Mouse (Mus musculus) CD4-positive helper T cell, adult 2 months (primary cell): ENCODE results near the gene Panx3.

ENCODE experiments used
- DNase-seq: peaks from one replicate; pipeline ENCODE4 v3.0.0-alpha.2; 2012; ENCODE audit warnings: low read depth, missing footprints, low spot score

Panx3 gene

GRCm38 (mm10) chr9:37634269-37634668 lies 34.8 kb downstream of the Panx3 start:
- DNase-seq: no peak

DNA sequence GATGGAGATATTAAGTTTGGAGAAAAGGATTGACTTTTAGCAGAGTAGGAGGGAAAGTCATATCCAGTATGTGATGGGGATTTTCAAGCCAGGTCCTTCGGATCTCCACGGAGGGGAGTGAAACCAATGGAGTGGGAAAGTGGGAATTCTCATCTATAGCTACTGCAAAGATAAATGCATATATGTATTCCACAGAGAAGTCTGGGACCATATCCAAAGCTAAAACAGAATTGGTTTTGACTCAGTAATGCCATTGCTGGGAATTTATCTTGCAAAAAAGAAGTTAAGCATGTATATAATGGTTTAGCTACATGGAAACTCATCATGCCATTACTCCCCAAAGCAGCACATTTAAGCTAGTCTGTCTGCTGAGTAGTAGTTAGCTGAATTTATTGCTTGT lies 36.7 kb downstream of the Panx3 start:
- no peak for DNase-seq

DNA sequence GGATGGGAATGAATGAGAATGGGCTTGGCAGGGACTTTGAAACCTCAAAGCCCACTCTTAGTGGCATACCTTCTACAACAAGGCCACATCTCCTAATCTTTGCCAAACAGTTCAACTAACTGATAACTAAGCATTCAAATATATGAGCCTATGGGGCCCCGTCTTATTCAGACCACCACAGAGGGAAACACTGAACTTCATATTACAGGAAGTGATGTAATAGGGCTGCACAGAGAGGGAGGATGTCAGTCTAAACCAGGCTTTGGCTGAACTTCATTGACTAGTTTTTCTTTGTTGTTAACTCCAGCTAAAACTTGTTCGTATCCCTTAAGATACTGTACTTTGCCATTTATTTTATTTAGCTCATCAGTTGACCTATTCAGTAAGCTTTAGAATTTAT lies 39.1 kb downstream of the Panx3 start:
- DNase-seq: no peak

DNA sequence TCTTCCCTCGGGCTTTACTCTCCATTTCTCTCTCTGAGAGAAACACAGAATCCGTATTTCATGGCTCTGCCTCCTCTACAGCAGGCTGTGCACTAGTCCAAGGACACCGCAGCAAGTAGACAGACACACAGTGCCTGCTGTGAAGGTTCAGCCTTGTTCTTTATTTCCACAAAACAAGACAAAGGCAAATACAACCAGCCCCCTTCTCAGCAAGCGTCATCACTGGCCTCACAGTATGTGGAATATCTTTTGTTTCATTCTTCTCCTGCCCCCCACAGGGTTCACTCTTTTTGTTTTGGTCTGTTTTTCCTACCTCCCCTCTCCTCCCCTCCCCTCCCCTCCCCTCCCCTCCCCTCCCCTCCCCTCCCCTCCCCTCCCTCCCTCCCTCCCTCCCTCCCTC lies 40.5 kb downstream of the Panx3 start:
- DNase-seq: no peak

DNA sequence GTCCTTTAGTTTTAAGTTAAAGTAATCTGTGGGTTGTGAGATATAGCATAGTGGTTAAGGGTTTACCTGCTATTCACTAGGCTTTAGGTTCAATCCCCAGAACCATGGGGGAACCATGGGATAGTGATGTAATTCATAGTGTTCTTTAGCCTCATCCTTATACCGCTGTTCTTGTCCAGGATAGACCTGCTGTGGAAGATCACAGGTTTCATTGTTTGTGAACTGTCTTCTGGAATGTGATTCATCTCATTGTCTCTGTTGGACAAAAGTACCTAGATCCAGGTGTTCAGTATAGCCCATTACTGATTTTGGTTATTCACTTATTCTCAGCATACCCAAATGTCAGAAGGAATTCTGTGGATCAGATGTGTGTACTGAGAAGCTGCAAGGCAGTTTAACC lies 41.8 kb downstream of the Panx3 start:
- no peak for DNase-seq

- no peak for DNase-seq
Observed at GRCm38 (mm10) chr9:37626103-37626567, 42.9 kb downstream of the Panx3 start.

DNA sequence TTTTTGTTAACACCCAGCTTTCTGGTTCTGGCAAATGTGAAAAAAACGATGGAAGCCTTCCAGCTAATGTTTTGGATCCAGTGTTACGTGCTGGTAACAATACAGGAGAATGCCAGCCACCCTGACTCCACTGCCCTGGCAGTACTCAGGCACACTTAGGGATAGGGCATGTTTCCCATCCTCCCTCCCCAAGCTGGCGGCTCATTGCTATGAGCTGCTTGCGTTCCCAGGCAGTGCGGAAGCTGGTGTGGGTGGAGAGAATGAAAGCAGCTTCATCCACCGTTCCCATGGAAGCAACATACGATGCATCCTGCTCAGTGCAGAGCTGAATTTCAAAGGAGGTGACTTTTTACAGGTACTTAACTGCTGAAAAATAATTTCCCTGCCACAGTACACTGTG lies 43.4 kb downstream of the Panx3 start:
- no peak for DNase-seq

DNA sequence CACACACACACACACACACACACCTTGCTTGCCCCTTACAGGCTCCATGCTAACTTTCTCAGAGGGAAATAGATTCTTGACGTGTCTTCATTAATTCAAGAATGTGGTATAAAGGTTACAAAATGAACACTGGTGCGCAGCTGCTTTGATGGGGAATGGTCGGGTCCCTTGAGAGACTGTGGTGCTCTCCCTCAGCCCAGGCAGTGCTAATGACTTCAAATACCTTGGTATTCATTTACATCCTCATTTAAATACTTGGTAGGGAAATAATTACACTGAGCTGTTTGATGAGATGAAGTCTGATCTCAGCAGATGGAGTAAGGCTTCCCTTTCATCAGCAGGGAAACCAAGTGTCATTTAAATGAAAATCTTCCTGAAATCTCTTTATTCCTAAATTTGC lies 43.9 kb downstream of the Panx3 start:
- no peak for DNase-seq

DNA sequence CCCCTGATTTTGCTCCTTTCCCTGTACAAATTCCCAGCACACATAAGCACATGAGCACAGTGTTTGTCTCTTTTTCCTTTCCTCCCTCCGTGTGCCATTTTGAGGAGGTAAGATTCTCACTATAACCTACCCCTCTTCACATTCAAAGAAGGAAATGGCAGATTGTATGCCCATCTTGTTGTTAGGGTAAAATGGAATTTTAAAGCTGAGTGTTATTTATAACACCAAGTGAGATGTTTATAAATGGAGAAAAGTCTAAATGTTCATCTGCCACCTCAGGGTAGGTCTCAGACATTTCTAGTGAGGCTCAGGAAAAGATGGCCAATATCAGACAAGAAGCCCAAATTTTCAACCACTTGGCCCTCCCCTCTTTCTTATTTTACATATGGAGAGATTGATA lies 44.5 kb downstream of the Panx3 start:
- no peak for DNase-seq

- DNase-seq: no peak
Observed at GRCm38 (mm10) chr9:37623981-37624380, 45.1 kb downstream of the Panx3 start.

DNA sequence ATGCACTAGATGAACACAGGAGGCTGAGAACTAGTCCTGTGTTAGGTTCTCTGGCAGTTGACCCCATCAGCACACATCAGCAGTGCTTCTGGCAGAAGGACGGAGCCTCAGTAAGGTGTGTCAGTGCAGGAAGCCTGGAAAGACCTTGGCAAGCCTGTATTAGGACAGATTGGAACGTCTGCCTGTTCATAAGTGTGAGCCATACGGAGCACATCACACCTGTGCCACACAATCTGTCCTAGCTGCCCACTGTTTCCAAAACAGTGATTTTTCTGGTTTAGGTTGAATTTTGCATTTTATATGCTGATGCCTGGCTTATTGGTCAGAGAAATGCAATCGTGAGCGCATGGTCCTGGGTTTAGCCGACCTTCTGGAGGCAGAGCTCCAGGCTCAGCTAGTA lies 47.7 kb downstream of the Panx3 start:
- no peak for DNase-seq

- DNase-seq: peak; percentile 52
Observed at GRCm38 (mm10) chr9:37616770-37617169, 52.3 kb downstream of the Panx3 start.

DNA sequence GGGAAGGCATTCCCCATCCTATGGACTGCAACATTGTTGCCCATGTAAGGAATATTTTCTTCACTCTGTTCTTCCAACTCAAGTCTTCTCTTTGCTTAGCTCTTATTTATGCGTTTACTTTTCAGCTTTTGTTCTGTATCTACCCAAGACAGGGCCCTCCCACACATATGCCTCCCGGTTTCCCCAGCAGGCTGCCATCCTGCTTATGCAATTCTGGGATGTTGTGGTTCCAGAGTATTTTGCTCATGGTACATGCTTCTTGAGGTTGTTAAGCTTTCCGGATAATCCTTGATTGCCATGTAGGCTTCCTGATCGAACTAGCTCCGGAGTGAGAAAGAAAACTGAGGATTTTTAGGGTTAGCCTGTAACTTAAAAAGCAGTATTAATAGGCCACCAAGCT lies 53.8 kb downstream of the Panx3 start:
- DNase-seq: no peak

GRCm38 (mm10) chr9:37614316-37614715 lies 54.7 kb downstream of the Panx3 start:
- no peak for DNase-seq

GRCm38 (mm10) chr9:37613911-37614280 lies 55.1 kb downstream of the Panx3 start:
- no peak for DNase-seq

DNA sequence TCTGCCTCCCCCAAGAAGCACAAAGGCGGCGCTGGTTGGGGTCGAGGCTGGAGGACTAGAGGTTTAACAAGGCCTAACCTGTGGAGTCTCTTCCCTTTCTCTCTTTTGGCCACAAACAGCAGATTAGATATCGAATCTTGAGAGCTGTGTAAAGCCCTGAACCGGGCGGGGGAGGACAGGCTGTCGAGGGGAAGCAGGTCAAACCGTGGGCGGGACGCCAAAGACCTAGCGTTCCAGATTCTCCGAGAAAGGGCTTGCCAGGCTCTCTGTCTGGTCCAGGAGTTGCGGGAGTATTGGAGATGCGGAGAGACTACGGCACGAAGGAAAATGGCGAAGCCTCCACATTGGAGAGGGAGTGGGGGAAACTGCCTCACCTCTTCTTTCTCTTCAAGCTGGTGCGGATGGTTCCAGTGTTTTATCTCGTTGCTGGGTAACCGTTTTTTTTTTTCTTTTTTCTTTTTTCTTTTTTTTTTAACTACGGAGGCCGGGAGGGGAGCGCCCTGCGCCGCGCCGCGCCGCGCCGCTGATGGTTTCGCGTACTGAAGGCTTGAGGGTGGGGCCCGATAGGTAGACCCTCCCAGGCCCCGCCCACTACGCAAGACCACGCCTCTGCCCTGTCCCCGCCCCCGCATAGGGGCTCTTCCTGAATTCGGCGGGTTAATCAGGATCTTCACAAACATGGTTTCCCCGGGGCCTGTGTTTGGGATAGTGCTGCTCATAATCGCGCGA lies 55.7 kb downstream of the Panx3 start, which contains the start of gene Spa17:
Gene Spa17, minus strand, starts transcription at position 541 of the 729 bp plus-strand sequence.
- peak; percentile 95 for DNase-seq
